Mouse (Mus musculus): ENCODE data around the gene Nck2.

DNA sequence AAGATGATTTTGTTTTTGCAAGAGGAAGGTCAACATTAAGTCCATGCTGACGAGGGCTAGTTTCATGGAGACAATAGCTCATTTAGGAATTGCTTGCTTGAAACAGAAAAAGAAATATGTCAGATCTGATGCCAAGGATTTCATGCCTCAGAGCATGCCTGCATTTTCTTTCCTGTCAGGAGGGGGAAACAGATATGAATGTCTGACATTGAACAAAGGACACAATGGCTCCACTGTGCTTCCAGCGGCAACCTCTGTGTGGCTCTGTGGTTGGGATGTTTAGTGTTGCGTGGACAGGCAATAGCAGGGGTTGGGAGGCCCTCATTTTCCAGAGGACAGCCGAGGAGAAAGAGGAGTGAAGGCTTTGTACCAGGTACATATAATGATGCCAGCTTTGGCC, 171.6 kb downstream of the Nck2 start:
- TF ChIP-seq GATA1 (IDR thresholded peaks at IDR 0.05; ENCODE audit: borderline replicate concordance, low read length), result no peak
- no peak for TF ChIP-seq FLI1 (IDR thresholded peaks at IDR 0.05; ENCODE audit: low read length)

Measured in megakaryocyte, embryonic 14.5 days (primary cell).